8 mouse cellular contexts compared by ENCODE assay signal in the genomic region with DNA sequence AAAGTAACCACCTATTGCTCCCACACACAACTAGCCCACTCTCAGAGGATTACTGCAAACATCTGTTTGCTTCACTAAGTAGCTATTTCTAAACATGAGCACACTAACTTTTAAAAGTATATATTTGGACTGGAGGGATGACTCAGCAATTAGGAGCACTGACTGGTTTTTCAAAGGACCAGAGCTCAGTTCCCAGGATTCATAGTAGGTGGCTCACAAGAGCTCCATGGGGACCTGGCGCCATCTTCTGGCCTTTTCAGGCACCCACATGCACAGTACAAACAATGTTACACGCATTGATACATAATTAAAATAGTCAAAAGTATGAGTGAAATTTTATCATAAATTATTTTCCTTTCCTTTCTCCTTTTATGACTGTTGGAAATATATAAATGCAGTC. TPM values are rescaled to one million over a fixed set of nuclear protein-coding genes. Genes with fewer than 3 reads are reported as not detected.
DNase-seq lines count a peak whose midpoint lies in the region; ATAC-seq and TF ChIP-seq lines count a peak whose summit lies in the region.

No protein-coding gene starts in this region.

- no peaks in the 10 kb centered on the region for H3K79me2 ChIP-seq in heart, adult 2 months (replicated peaks; ENCODE audit: control insufficient read depth, insufficient read depth, low read length)

- H3K9me3 ChIP-seq in liver, embryonic 13.5 days (replicated peaks), result no peaks in the 10 kb centered on the region; the same call in 1 of the 2 replicates

- no peaks in the 10 kb centered on the region for H3K36me3 ChIP-seq in heart, adult 2 months (ENCODE audit: control insufficient read depth, insufficient read depth, low read length)
- no peaks in the 10 kb centered on the region for H3K36me3 ChIP-seq in liver, embryonic 13.5 days

- DNase-seq in heart, adult 2 months, result no peak
- DNase-seq in heart, postnatal 36 days, result no peak
- DNase-seq in CD4-positive helper T cell, adult 2 months (ENCODE audit: low read depth, low spot score), result peak; percentile 36
- DNase-seq in adrenal gland, postnatal 25 days, result peak; percentile 48
- peak; percentile 30 for DNase-seq in liver, embryonic 13.5 days
- DNase-seq in layer of hippocampus, adult 8-10 months (ENCODE audit: low spot score in 2 of 2), result no peak
- DNase-seq in frontal cortex, postnatal 36 days (ENCODE audit: low spot score in 2 of 2), result no peak
- DNase-seq in left cerebral cortex, adult 8-10 months (ENCODE audit: low spot score in 2 of 2), result no peak

- TF ChIP-seq CTCF in heart, adult 2 months (IDR thresholded peaks at IDR 0.05), result peak; percentile 75

- TF ChIP-seq EP300 in heart, adult 2 months (IDR thresholded peaks at IDR 0.05; ENCODE audit: insufficient read depth, low read depth, low read length), result no peak

- no peak overlapping the region for H3K27ac ChIP-seq in heart, adult 2 months
- H3K27ac ChIP-seq in liver, embryonic 13.5 days, result no peak overlapping the region

- no peak for ATAC-seq in liver, embryonic 13.5 days (ENCODE audit: low read depth)

- H3K27me3 ChIP-seq in heart, adult 2 months (ENCODE audit: control insufficient read depth, insufficient read depth, low read length), result no peaks in the 10 kb centered on the region
- peaks cover 8% of the 10 kb centered on the region for H3K27me3 ChIP-seq in liver, embryonic 13.5 days

- H3K4me3 ChIP-seq in heart, adult 2 months, result no peak overlapping the region
- no peak overlapping the region for H3K4me3 ChIP-seq in liver, embryonic 13.5 days (replicated peaks)

- 35% methylated on average over 2 of the region's 2 CpGs for WGBS in heart, adult 2 months
- 18% methylated on average over 2 of the region's 2 CpGs for WGBS in liver, embryonic 13.5 days (ENCODE audit: insufficient replicate concordance)

- no peaks in the 10 kb centered on the region for H3K4me1 ChIP-seq in heart, adult 2 months (ENCODE audit: control insufficient read depth, insufficient read depth, low read length)
- H3K4me1 ChIP-seq in liver, embryonic 13.5 days (replicated peaks), result no peaks in the 10 kb centered on the region

- no peak overlapping the region for H3K9ac ChIP-seq in heart, adult 2 months (ENCODE audit: low read depth, low read length)
- no peak overlapping the region for H3K9ac ChIP-seq in liver, embryonic 13.5 days

- intact Hi-C loops in heart, adult 2 months (cut with DNase I), result loop anchor here (2.0 to 5.0 kb wide), 2 partner anchors 64 to 112 kb away; partner anchors contain the start of gene Dctn1
- intact Hi-C loops in heart, postnatal 36 days (cut with DNase I), result loop anchor here (5.0 to 10.0 kb wide), 3 partner anchors 117 to 284 kb away; partner anchors contain the start of gene Mrpl53

- no peak for TF ChIP-seq POLR2A in heart, adult 2 months (IDR thresholded peaks at IDR 0.05; ENCODE audit: insufficient read depth, low read depth, low read length)

- H3K4me2 ChIP-seq in liver, embryonic 13.5 days, result no peak overlapping the region

RNA-seq across cellular contexts. Expression of gene Mthfd2, which starts 46.8 kb away (rescaled TPM):
- 1 to 10 TPM; 2.8 TPM for total RNA-seq in heart, adult 2 months (2021)
- polyA plus RNA-seq in heart, adult 2 months (2012; rRNA removed), result 1.7 and 2.5 TPM in 2 replicates
- 1 to 10 TPM; 2.2 to 3.0 TPM for total RNA-seq in heart, postnatal 36 days (2021)
- total RNA-seq in adrenal gland, postnatal 25 days (2021), result 29.2 and 47.6 TPM in 2 replicates
- 90.3 and 106 TPM in 2 replicates for polyA plus RNA-seq in liver, embryonic 13.5 days (2015; fragmentation: Nextera tagmentation; extraction: Ambion mirVana)
- 10 to 100 TPM in 1 of 4 experiments, 1 to 10 TPM in 3; 5.7 to 10.6 (median 9.5) TPM for total RNA-seq in layer of hippocampus, adult 8-10 months (2022)
- 1 to 10 TPM; 5.3 to 8.7 (median 7.0) TPM for total RNA-seq in left cerebral cortex, adult 8-10 months (2022)

RNA-seq across cellular contexts. Expression of gene Mob1a, which starts 46.9 kb away (rescaled TPM):
- total RNA-seq in heart, adult 2 months (2021), result 10 to 100 TPM; 22.3 to 22.6 TPM
- polyA plus RNA-seq in heart, adult 2 months (2012; rRNA removed), result 12.4 and 22.7 TPM in 2 replicates
- total RNA-seq in heart, postnatal 36 days (2021), result 10 to 100 TPM; 22.9 to 24.9 TPM
- total RNA-seq in adrenal gland, postnatal 25 days (2021), result 81.3 and 81.9 TPM in 2 replicates
- 36.9 and 46.5 TPM in 2 replicates for polyA plus RNA-seq in liver, embryonic 13.5 days (2015; fragmentation: Nextera tagmentation; extraction: Ambion mirVana)
- 10 to 100 TPM; 20.5 to 31.0 (median 26.1) TPM for total RNA-seq in layer of hippocampus, adult 8-10 months (2022)
- 10 to 100 TPM; 16.8 to 22.9 (median 17.5) TPM for total RNA-seq in left cerebral cortex, adult 8-10 months (2022)

RNA-seq across cellular contexts. Expression of gene Slc4a5, which starts 59.3 kb away (rescaled TPM):
- total RNA-seq in heart, adult 2 months (2021), result not detected
- 0.61 TPM in 1 of 2 replicates, not detected in the other for polyA plus RNA-seq in heart, adult 2 months (2012; rRNA removed)
- total RNA-seq in heart, postnatal 36 days (2021), result not detected
- 0.12 TPM in 1 of 2 replicates, not detected in the other for total RNA-seq in adrenal gland, postnatal 25 days (2021)
- polyA plus RNA-seq in liver, embryonic 13.5 days (2015; fragmentation: Nextera tagmentation; extraction: Ambion mirVana), result 0.86 and 0.89 TPM in 2 replicates
- total RNA-seq in layer of hippocampus, adult 8-10 months (2022), result 1 to 10 TPM in 2 of 4 experiments, under 1 TPM in 2; 0.21 to 1.5 (median 0.78) TPM
- total RNA-seq in left cerebral cortex, adult 8-10 months (2022), result 1 to 10 TPM in 1 of 4 experiments, under 1 TPM in 3; 0.44 to 2.0 (median 0.79) TPM

Comparison
In these comparisons a context has a peak if more than half of its experiments do, and no peak if none do; other contexts are left out.
1. DNase-seq: peak in CD4-positive helper T cell, adult 2 months (single experiment), adrenal gland, postnatal 25 days (single experiment) and liver, embryonic 13.5 days (single experiment); none in heart, adult 2 months (0 of 2), heart, postnatal 36 days (0 of 2), layer of hippocampus, adult 8-10 months (0 of 2), frontal cortex, postnatal 36 days (0 of 2) and left cerebral cortex, adult 8-10 months (0 of 2).